Mouse (Mus musculus): Measurements from ENCODE around the gene Gm7358. TPM values are rescaled to one million over a fixed set of nuclear protein-coding genes. Genes with fewer than 3 reads are reported as not detected.

Gene Gm7358
- total and polyA plus RNA-seq, 3 experiments, result not detected

Other genes with a start within 250 kb of the Gm7358 start
- under 1 TPM in 1 of 2 experiments, not detected in 1; 0.21 TPM for gene Gm7168, start 111.2 kb downstream of the Gm7358 start, total RNA-seq (2021)
- 0.12 TPM in 1 of 2 replicates, not detected in the other for gene Gm7168, start 111.2 kb downstream of the Gm7358 start, polyA plus RNA-seq (2012; rRNA removed)
- not detected for gene Gm7356, start 55.8 kb downstream of the Gm7358 start, total RNA-seq (2021)
- 0.08 TPM in 1 of 2 replicates, not detected in the other for gene Gm7356, start 55.8 kb downstream of the Gm7358 start, polyA plus RNA-seq (2012; rRNA removed)
- gene Dact2, start 144.8 kb upstream of the Gm7358 start, total RNA-seq (2021), result 1 to 10 TPM in 1 of 2 experiments, under 1 TPM in 1; 0.80 to 1.4 TPM
- gene Dact2, start 144.8 kb upstream of the Gm7358 start, polyA plus RNA-seq (2012; rRNA removed), result 0.76 and 1.00 TPM in 2 replicates
- 10 to 100 TPM; 36.5 to 55.4 TPM for gene Smoc2, start 220.0 kb upstream of the Gm7358 start, total RNA-seq (2021)
- gene Smoc2, start 220.0 kb upstream of the Gm7358 start, polyA plus RNA-seq (2012; rRNA removed), result 54.9 and 104 TPM in 2 replicates

All from heart, adult 2 months (tissue).